Mouse (Mus musculus) small intestine, adult 2 months (tissue): ENCODE results near the gene Foxn3. TPM values are rescaled to one million over a fixed set of nuclear protein-coding genes. Genes with fewer than 3 reads are reported as not detected.

Experiments used
- H3K27ac ChIP-seq: fragments of 200-500 bp; 2 replicates; pipeline ENCODE4 v1.5.1; 2012; ENCODE audit warnings: low read depth, low read length, control low read depth, inconsistent platforms; ENCODE audit not compliant: insufficient read depth
- H3K27me3 ChIP-seq: fragments of 200-500 bp; 2 replicates; pipeline ENCODE4 v1.6.1; 2012; ENCODE audit warnings: mild to moderate bottlenecking, moderate library complexity, low read length, inconsistent platforms; ENCODE audit not compliant: control insufficient read depth, insufficient read depth
- H3K36me3 ChIP-seq: fragments of 200-500 bp; 2 replicates; pipeline ENCODE4 v1.6.1; 2012; ENCODE audit warnings: mild to moderate bottlenecking, low read length, control low read depth, inconsistent platforms; ENCODE audit not compliant: control insufficient read depth, insufficient read depth
- H3K4me1 ChIP-seq: fragments of 200-500 bp; 2 replicates; pipeline ENCODE4 v1.6.1; 2012; ENCODE audit warnings: low read length, inconsistent platforms, mixed read lengths; ENCODE audit not compliant: control insufficient read depth, insufficient read depth, insufficient read length
- H3K4me3 ChIP-seq: fragments of 200-500 bp; 2 replicates; pipeline ENCODE4 v1.5.1; 2012; ENCODE audit warnings: low read depth, mild to moderate bottlenecking, control low read depth, inconsistent platforms, low read length, moderate library complexity
- CTCF ChIP-seq: fragments of 200-500 bp; IDR thresholded peaks from 2 replicates; pipeline ENCODE4 v1.5.1; 2012; ENCODE audit warnings: low read depth, mild to moderate bottlenecking, control low read depth, inconsistent platforms, low read length, moderate library complexity, mixed read lengths; ENCODE audit not compliant: insufficient replicate concordance, insufficient read length; ENCODE audit errors: extremely low read depth
- POLR2A ChIP-seq: fragments of 200-500 bp; IDR thresholded peaks from 2 replicates; pipeline ENCODE4 v1.6.1; 2012; ENCODE audit warnings: low read depth, mild to moderate bottlenecking, control low read depth, inconsistent platforms, low read length, moderate library complexity
- WGBS: fragments of 180-500 bp; shearing (Covaris S2); methylation state at CpG from one replicate; pipeline ENCODE4 v1.1.7; 2018; 5-methylcytosine and 5-hydroxymethylcytosine counted together
- polyA plus RNA-seq: library from polyadenylated mRNA; depleted of rRNA; stranded (reverse); fragments of >200 nt; gene quantifications from 2 replicates; pipeline ENCODE4 v1.2.3, GENCODE M21; 2012

Foxn3 gene
- polyA plus RNA-seq, 1 experiment, result 17.5 TPM

- Histone ChIP-seq H3K4me1 (peaks cover 3% of the 10 kb centered on the region; the same call in 1 of the 2 replicates), H3K27ac (no peak overlapping the region), H3K4me3 (no peak overlapping the region), H3K36me3 (no peaks in the 10 kb centered on the region), H3K27me3 (no peaks in the 10 kb centered on the region)
- no peak for TF ChIP-seq CTCF
- no peak for TF ChIP-seq POLR2A
- WGBS, result 96% methylated on average over 6 of the region's 6 CpGs
Observed at GRCm38 (mm10) chr12:99450076-99450475, 113.3 kb downstream of the Foxn3 start.

DNA sequence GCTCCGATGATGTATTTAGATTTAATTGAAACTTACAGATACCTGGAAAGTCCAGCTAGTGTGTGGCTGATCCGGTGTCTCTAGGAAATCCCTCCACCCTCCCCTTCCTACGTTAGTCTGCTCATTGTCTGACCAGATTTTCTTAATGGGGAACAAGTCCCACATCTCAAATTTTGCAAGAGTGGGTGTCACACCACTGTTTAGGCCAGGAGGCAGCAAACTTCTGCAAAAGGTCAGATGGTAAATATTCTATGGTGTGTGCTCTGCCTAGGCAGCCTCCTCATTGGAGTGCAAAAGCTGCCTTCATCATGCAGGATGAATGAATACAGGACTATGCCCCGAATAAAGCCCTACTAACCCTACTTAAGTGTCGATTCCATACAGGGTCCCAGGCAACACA lies 115.6 kb downstream of the Foxn3 start:
- WGBS, result 91% methylated on average over 5 of the region's 5 CpGs
- no peak overlapping the region for H3K4me3 ChIP-seq
- H3K36me3 ChIP-seq, result no peaks in the 10 kb centered on the region
- no peak overlapping the region for H3K27ac ChIP-seq
- H3K4me1 ChIP-seq, result peaks cover 9% of the 10 kb centered on the region
- no peak for TF ChIP-seq POLR2A
- no peak for TF ChIP-seq CTCF
- H3K27me3 ChIP-seq, result no peaks in the 10 kb centered on the region

- Histone ChIP-seq H3K4me3 (no peak overlapping the region), H3K27ac (no peak overlapping the region), H3K4me1 (peaks cover 9% of the 10 kb centered on the region), H3K27me3 (no peaks in the 10 kb centered on the region), H3K36me3 (no peaks in the 10 kb centered on the region)
- TF ChIP-seq CTCF, result no peak
- 30% methylated on average over 6 of the region's 6 CpGs for WGBS
Observed at GRCm38 (mm10) chr12:99445018-99445674, 118.2 kb downstream of the Foxn3 start.

DNA sequence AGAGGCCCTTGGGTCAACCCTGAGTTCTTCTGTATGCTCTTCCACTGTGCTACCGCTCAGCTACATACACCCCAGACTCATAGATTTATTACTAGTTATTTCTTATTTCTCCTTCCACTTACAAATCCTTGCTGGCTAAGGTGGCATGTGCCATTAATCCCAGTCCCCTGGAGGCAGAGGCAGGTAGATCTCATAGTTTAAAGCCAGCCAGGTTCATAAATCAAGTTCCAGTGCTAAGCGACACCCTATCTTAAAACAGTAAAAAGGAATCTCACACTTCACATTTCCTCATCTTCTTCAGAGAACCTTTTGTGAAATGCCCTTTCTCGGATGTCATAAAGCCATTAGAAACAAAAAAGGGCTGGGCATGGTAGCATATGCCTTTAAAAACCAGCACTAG lies 120.6 kb downstream of the Foxn3 start:
- H3K4me1 ChIP-seq, result peaks cover 14% of the 10 kb centered on the region
- no peak for TF ChIP-seq CTCF
- TF ChIP-seq POLR2A, result no peak
- H3K27me3 ChIP-seq, result no peaks in the 10 kb centered on the region
- no peak overlapping the region for H3K4me3 ChIP-seq
- no peaks in the 10 kb centered on the region for H3K36me3 ChIP-seq
- WGBS, result 74% methylated on average over 3 of the region's 3 CpGs
- no peak overlapping the region for H3K27ac ChIP-seq

DNA sequence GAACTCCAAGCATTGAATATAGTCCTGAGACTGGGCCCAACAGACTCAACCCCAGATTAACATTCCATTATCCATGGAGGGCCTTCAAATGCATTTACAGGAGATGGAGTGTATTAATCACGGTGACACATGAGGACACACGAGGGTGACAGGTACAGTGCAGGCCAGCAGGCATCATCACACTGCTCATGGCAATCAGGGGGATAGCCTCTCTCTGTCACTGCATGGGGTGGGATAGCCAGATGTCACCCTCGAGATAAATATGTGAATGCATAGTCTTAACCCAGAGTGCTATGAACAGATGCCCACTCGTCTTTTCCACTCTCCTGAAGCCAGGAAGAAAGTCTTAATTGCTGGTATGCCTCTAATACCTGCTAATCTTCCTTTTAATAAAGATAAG lies 122.4 kb downstream of the Foxn3 start:
- no peaks in the 10 kb centered on the region for H3K36me3 ChIP-seq
- no peak overlapping the region for H3K4me3 ChIP-seq
- H3K4me1 ChIP-seq, result peaks cover 13% of the 10 kb centered on the region
- TF ChIP-seq POLR2A (no peak), CTCF (no peak)
- no peaks in the 10 kb centered on the region for H3K27me3 ChIP-seq
- no peak overlapping the region for H3K27ac ChIP-seq
- 63% methylated on average over 4 of the region's 4 CpGs for WGBS

DNA sequence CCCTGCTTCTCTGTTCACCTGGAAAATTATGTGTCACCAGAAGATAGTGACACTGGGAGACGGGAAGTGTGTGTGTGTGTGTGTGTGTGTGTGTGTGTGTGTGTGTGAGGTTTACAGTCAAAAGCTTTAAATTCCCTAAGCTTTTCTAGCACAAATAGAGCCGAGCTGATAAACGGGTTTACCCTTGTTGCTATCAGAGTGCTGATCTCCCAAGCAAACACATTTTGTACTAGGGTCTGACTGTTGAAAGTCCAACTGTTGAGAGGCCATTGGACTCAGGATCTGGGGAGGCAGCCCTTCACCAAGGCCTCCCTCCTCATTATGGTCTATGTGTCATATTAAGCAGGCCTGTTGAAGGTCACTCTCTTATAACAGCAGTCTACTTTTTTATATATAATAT lies 123.4 kb downstream of the Foxn3 start:
- H3K4me1 ChIP-seq, result peaks cover 10% of the 10 kb centered on the region
- no peaks in the 10 kb centered on the region for H3K36me3 ChIP-seq
- no peak for TF ChIP-seq CTCF
- TF ChIP-seq POLR2A, result no peak
- no peak overlapping the region for H3K4me3 ChIP-seq
- no peak overlapping the region for H3K27ac ChIP-seq
- no peaks in the 10 kb centered on the region for H3K27me3 ChIP-seq
- 20% methylated on average over 3 of the region's 3 CpGs for WGBS

GRCm38 (mm10) chr12:99435189-99435588 lies 128.2 kb downstream of the Foxn3 start:
- Histone ChIP-seq H3K36me3 (no peaks in the 10 kb centered on the region), H3K4me3 (no peak overlapping the region), H3K27me3 (no peaks in the 10 kb centered on the region), H3K4me1 (peaks cover 5% of the 10 kb centered on the region; the same call in 1 of the 2 replicates), H3K27ac (no peak overlapping the region)
- WGBS, result 45% methylated on average over 4 of the region's 4 CpGs
- no peak for TF ChIP-seq POLR2A
- no peak for TF ChIP-seq CTCF
